Mouse (Mus musculus) lung, postnatal 0 days (tissue): ENCODE measurements around the gene Ccl11.

Experiments
- CTCF ChIP-seq: IDR thresholded peaks from 2 replicates; pipeline ENCODE4 v1.5.1; 2016; ENCODE audit warnings: antibody characterized with exemption, mild to moderate bottlenecking
- EP300 ChIP-seq: IDR thresholded peaks from 2 replicates; pipeline ENCODE4 v1.6.1; 2016; ENCODE audit warnings: antibody characterized with exemption, mild to moderate bottlenecking, control low read depth

- TF ChIP-seq CTCF (peak; percentile 78), EP300 (no peak)
Observed at GRCm38 (mm10) chr11:82047746-82048415, 9.7 kb upstream of the Ccl11 start.
